Mouse (Mus musculus) left cerebral cortex, adult 2 months (tissue): Measurements from ENCODE around the gene Elfn1. TPM values are rescaled to one million over a fixed set of nuclear protein-coding genes. Genes with fewer than 3 reads are reported as not detected.

Source experiments
- DNase-seq, 2 experiments: peaks; one replicate each; pipeline ENCODE4 v3.0.0; 2021 to 2022; ENCODE audit warnings: low spot score in 2 of 2, mixed read lengths in 1 of 2; ENCODE audit errors: extremely low spot score in 1 of 2
- H3K27ac ChIP-seq: fragments of 200-600 bp; 2 replicates; pipeline ENCODE4 v1.8.1; 2022
- H3K4me3 ChIP-seq: fragments of 200-600 bp; 2 replicates; pipeline ENCODE4 v1.8.1; 2022
- CTCF ChIP-seq: fragments of 200-600 bp; IDR thresholded peaks from 2 replicates; pipeline ENCODE4 v1.8.1; 2022; ENCODE audit warnings: antibody characterized with exemption, mild to moderate bottlenecking, moderate library complexity
- intact Hi-C: fragments of 180-260 bp; cut with DNase I; formaldehyde crosslinking; loops from one replicate; pipeline ENCODE4 v1.15.1; 2025
- total RNA-seq, 2 experiments: library from RNA; stranded (reverse); gene quantifications; 2 replicates each; pipeline ENCODE4 v1.2.3; 2021

Elfn1 gene
- total RNA-seq, 2 experiments from 2014 or later: 34.5 to 38.1 TPM

DNA sequence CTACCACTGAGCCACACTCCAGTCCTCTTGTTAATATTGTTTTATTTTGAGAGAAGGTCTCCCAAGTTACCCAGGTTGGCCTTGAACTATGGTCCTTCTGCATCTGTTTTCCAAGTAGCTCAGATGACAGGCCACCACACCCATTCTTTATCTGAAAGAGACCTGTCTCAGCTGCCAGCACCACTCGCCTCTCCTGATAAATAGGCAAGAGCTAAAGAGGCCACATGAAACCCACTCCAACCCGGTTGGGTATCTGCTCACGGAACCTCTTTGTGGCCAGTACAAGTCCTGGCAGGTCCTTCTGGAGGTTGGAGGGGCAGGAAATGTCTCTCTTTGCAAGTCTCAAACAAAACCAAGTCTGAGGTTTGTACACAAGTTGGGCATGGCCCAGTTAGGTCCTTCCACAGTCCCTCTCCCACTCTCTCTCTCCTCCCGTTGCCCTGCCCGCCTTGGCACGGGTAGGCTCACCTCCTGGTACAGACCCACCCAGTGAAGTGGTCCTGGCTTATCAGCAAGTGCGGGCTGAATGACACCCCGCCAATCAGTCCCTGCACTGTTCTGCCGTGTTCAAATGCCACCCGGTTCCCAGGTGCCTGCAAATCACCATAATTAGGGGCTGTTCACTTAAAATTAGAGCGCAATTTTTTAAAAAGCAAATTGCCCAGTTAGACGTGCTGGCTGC is 104.7 kb downstream of the Elfn1 start:
- intact Hi-C loops: no loop called here
- H3K4me3 ChIP-seq: no peak overlapping the region
- no peak for TF ChIP-seq CTCF
- H3K27ac ChIP-seq: no peak overlapping the region
- no peak for DNase-seq

DNA sequence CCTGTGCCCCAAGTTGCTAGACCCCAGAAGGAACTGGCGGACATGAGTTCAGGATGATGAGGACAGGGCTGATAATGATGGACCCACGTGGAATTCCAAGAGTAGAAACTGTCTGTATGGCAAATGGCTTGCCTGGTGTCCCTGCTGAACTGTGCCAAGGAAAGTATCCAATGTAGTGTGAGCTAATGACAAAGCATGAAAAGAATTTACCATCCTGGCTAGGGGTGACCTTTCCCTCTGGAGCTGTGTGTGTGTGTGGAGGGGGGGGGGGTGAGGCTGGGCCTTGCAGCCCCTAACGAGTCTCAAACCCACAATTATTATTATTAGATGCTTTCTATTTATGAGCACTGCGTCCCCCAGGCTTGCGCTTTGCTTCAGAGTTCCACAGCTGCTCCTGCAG is 105.9 kb downstream of the Elfn1 start:
- DNase-seq: no peak
- intact Hi-C loops: no loop called here
- no peak for TF ChIP-seq CTCF
- no peak overlapping the region for H3K4me3 ChIP-seq
- H3K27ac ChIP-seq: no peak overlapping the region

DNA sequence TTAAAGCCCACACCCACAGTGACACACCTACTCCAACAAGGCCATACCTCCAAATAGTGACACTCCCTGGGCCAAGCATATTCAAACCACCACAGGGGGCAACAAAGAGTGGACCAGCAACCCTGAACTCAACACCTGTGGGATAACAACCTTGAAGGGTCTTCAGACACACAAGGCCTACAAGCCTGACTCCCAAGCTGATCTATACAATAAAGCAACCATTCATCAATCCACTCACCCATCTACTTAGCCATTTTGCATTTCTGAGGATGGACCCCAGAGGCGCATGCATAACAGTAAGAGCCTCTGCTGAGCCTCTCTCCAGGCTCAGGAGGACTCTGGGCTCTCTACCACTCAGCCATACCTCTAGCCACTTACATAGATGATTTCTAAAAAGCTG is 109.2 kb downstream of the Elfn1 start:
- Histone ChIP-seq H3K4me3 (no peak overlapping the region), H3K27ac (no peak overlapping the region)
- no peak for DNase-seq
- intact Hi-C loops: no loop called here
- TF ChIP-seq CTCF: no peak

GRCm38 (mm10) chr5:140018780-140019179 is 111.0 kb downstream of the Elfn1 start:
- H3K4me3 ChIP-seq: no peak overlapping the region
- H3K27ac ChIP-seq: no peak overlapping the region
- intact Hi-C loops: no loop called here
- no peak for DNase-seq
- no peak for TF ChIP-seq CTCF

- Histone ChIP-seq H3K27ac (no peak overlapping the region), H3K4me3 (no peak overlapping the region)
- intact Hi-C loops: no loop called here
- DNase-seq: no peak
- no peak for TF ChIP-seq CTCF
These were observed 111.9 kb downstream of the Elfn1 start for GRCm38 (mm10) chr5:140019616-140020015.

DNA sequence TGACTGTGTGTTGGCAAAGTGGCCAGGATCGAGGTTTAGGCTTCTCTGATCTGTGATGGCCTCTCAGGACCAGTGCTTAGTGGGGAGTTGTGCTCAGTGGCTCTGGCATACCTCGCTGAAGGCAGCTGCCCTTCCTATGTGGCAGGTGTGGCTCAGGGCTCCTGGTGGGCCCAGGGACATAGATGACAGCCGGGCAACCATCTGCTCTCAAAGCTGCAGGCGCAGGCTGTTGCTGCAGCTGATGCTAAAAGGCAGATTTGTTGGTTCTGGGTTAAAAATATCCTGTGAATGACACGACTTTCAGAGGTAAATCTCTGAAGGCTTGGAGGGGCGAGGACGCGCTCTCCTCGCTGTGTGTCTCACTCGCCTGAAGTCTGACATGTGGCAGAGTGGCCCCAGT is 114.0 kb downstream of the Elfn1 start:
- H3K4me3 ChIP-seq: no peak overlapping the region
- no peak for DNase-seq
- intact Hi-C loops: no loop called here
- no peak overlapping the region; the same call in 1 of the 2 replicates for H3K27ac ChIP-seq
- no peak for TF ChIP-seq CTCF

GRCm38 (mm10) chr5:140022861-140023260 is 115.1 kb downstream of the Elfn1 start:
- intact Hi-C loops: no loop called here
- TF ChIP-seq CTCF: no peak
- H3K4me3 ChIP-seq: no peak overlapping the region
- no peak for DNase-seq
- H3K27ac ChIP-seq: no peak overlapping the region

DNA sequence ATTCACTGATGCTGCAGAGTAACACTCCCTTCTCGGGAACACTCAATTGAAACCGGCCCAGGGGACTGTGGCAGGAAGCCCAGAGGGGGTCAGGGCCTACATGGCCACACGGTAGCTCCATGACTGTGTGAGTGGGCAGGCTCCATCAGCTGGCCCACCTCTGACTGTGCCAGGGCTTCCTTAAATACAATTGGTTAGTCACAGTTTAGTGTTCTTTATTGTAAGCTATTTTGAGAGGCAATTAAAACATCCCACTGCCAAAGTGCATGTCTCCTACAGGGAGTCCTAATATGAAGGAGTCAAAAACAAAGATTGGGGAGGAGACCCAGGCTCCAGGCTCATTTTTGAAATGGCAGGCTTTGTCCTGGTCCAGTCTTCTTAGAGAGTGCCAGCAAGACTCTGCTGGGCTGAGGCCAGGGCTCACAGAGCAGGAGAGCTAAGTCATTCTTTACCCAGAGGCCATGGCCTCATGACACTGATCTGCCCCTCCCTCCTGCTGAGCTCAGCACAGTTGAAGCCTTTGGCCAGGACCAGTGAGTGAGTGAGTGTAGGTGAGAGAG is 116.3 kb downstream of the Elfn1 start:
- no peak for TF ChIP-seq CTCF
- H3K27ac ChIP-seq: no peak overlapping the region
- H3K4me3 ChIP-seq: no peak overlapping the region
- intact Hi-C loops: no loop called here
- DNase-seq: peak; percentile 19 to 47

Other genes with a start within 250 kb of the Elfn1 start
- gene Micall2, start 171.6 kb upstream of the Elfn1 start, total RNA-seq: 1 to 10 TPM; 2.2 to 3.7 TPM
- gene Ints1, start 132.3 kb upstream of the Elfn1 start, total RNA-seq: 100 to 1,000 TPM in 1 of 2 experiments, 10 to 100 TPM in 1; 91.9 to 102 TPM
- 10 to 100 TPM in 1 of 2 experiments, 1 to 10 TPM in 1; 8.9 to 11.5 TPM for gene Mafk, start 116.4 kb upstream of the Elfn1 start, total RNA-seq
- gene Tmem184a, start 88.0 kb upstream of the Elfn1 start, total RNA-seq: under 1 TPM; 0.58 to 0.63 TPM
- gene Gm26938, start 81.5 kb upstream of the Elfn1 start, total RNA-seq: not detected
- 10 to 100 TPM; 18.0 to 20.3 TPM for gene Psmg3, start 81.1 kb upstream of the Elfn1 start, total RNA-seq